Mouse (Mus musculus) gastrocnemius, adult 8-10 months (tissue): Measurements from ENCODE around the gene Ttll9. TPM values are rescaled to one million over a fixed set of nuclear protein-coding genes. Genes with fewer than 3 reads are reported as not detected.

ENCODE experiments used
- DNase-seq, 2 experiments: peaks; one replicate each; pipeline ENCODE4 v3.0.0; 2022; ENCODE audit warnings: low spot score in 2 of 2
- total RNA-seq, 4 experiments: library from RNA; stranded (reverse); gene quantifications; 2 replicates each; pipeline ENCODE4 v1.2.4; 2022

The Ttll9 gene
- total RNA-seq, 4 experiments from 2014 or later: not detected

GRCm38 (mm10) chr2:152941776-152942175, 20.5 kb upstream of the Ttll9 start:
- no peak for DNase-seq

GRCm38 (mm10) chr2:152942898-152943515, 19.3 kb upstream of the Ttll9 start:
- no peak for DNase-seq

- no peak for DNase-seq
These were observed 18.7 kb upstream of the Ttll9 start for GRCm38 (mm10) chr2:152943568-152943967.

- DNase-seq: no peak
These were observed 18.3 kb upstream of the Ttll9 start for GRCm38 (mm10) chr2:152944013-152944412.

- DNase-seq: no peak
These were observed 15.2 kb upstream of the Ttll9 start for GRCm38 (mm10) chr2:152947098-152947497.

GRCm38 (mm10) chr2:152948438-152949020, 13.8 kb upstream of the Ttll9 start:
- no peak for DNase-seq

GRCm38 (mm10) chr2:152950358-152951064, 11.8 kb upstream of the Ttll9 start:
- no peak for DNase-seq

- DNase-seq: no peak
These were observed 11.0 kb upstream of the Ttll9 start, which contains the start of gene Dusp15 for GRCm38 (mm10) chr2:152951065-152951849. Gene Dusp15, minus strand, starts transcription at chr2:152951698.

GRCm38 (mm10) chr2:152951850-152952720, 10.2 kb upstream of the Ttll9 start:
- no peak for DNase-seq

GRCm38 (mm10) chr2:152958116-152958515, 4.2 kb upstream of the Ttll9 start:
- DNase-seq: no peak

GRCm38 (mm10) chr2:152965555-152965954, 3.3 kb downstream of the Ttll9 start:
- DNase-seq: no peak

GRCm38 (mm10) chr2:152976991-152977390, 14.7 kb downstream of the Ttll9 start:
- no peak for DNase-seq

GRCm38 (mm10) chr2:152985582-152985981, 23.3 kb downstream of the Ttll9 start:
- DNase-seq: no peak

- no peak for DNase-seq
These were observed 29.2 kb downstream of the Ttll9 start for GRCm38 (mm10) chr2:152991529-152991928.

- no peak for DNase-seq
These were observed 34.8 kb downstream of the Ttll9 start for GRCm38 (mm10) chr2:152997046-152997445.

GRCm38 (mm10) chr2:153002492-153003248, 40.4 kb downstream of the Ttll9 start:
- no peak for DNase-seq

- DNase-seq: no peak
These were observed 41.5 kb downstream of the Ttll9 start for GRCm38 (mm10) chr2:153003681-153004338.

- no peak for DNase-seq
These were observed 43.7 kb downstream of the Ttll9 start for GRCm38 (mm10) chr2:153005981-153006380.

GRCm38 (mm10) chr2:153009192-153009973, 47.1 kb downstream of the Ttll9 start:
- no peak for DNase-seq
